Mouse (Mus musculus) heart, postnatal 0 days (tissue): ENCODE data around the gene Sfmbt2. TPM values are rescaled to one million over a fixed set of nuclear protein-coding genes. Genes with fewer than 3 reads are reported as not detected.

Source experiments
- ATAC-seq: fragments of 200-750 bp; cut with Nextera tagmentation; 2 replicates; pipeline ENCODE4 v1.8.0; 2017; ENCODE audit warnings: low read depth, moderate number of reproducible peaks, moderate library complexity; ENCODE audit not compliant: insufficient read depth
- DNase-seq: peaks from one replicate; pipeline ENCODE4 v3.0.0-alpha.2; 2016; ENCODE audit warnings: low spot score
- H3K27ac ChIP-seq: fragments of 300-500 bp; sonication (generic); 2 replicates; pipeline ENCODE4 v1.5.1; 2014; ENCODE audit warnings: low read depth, mild to moderate bottlenecking
- H3K27me3 ChIP-seq: fragments of 300-500 bp; sonication (generic); 2 replicates; pipeline ENCODE4 v1.6.1; 2014; ENCODE audit warnings: low read length, mixed read lengths; ENCODE audit not compliant: control insufficient read depth, insufficient read depth
- H3K36me3 ChIP-seq: fragments of 300-500 bp; sonication (generic); replicated peaks from 2 replicates; pipeline ENCODE4 v1.6.1; 2014; ENCODE audit warnings: low read length, mixed read lengths; ENCODE audit not compliant: control insufficient read depth, insufficient read depth
- H3K4me1 ChIP-seq: fragments of 300-500 bp; sonication (generic); 2 replicates; pipeline ENCODE4 v1.6.1; 2014; ENCODE audit warnings: antibody characterized with exemption; ENCODE audit not compliant: control insufficient read depth, insufficient read depth
- H3K4me2 ChIP-seq: fragments of 300-500 bp; sonication (generic); 2 replicates; pipeline ENCODE4 v1.6.1; 2014; ENCODE audit warnings: low read depth, mild to moderate bottlenecking, low read length, moderate library complexity
- H3K4me3 ChIP-seq: fragments of 300-500 bp; sonication (generic); 2 replicates; pipeline ENCODE4 v1.5.1; 2014; ENCODE audit warnings: low read depth, low read length
- H3K9ac ChIP-seq: fragments of 300-500 bp; sonication (generic); replicated peaks from 2 replicates; pipeline ENCODE4 v1.6.1; 2014; ENCODE audit warnings: low read depth, low read length, mixed read lengths
- H3K9me3 ChIP-seq: fragments of 300-500 bp; sonication (generic); replicated peaks from 2 replicates; pipeline ENCODE4 v1.6.1; 2016; ENCODE audit warnings: low read length; ENCODE audit not compliant: control insufficient read depth
- CTCF ChIP-seq: IDR thresholded peaks from 2 replicates; pipeline ENCODE4 v1.5.1; 2016; ENCODE audit warnings: antibody characterized with exemption, control low read depth, low read depth
- EP300 ChIP-seq: IDR thresholded peaks from 2 replicates; pipeline ENCODE4 v1.6.1; 2016; ENCODE audit warnings: antibody characterized with exemption, low read depth
- WGBS: fragments of 180-500 bp; shearing (Covaris S2); extraction: QIAGEN DNeasy Blood & Tissue Kit; methylation state at CpG from one replicate; pipeline ENCODE4 v1.1.7; 2014; 5-methylcytosine and 5-hydroxymethylcytosine counted together
- polyA plus RNA-seq: library from polyadenylated mRNA; unstranded; fragments of >200 nt; fragmentation: Nextera tagmentation; extraction: Ambion mirVana; gene quantifications from 2 replicates; pipeline ENCODE4 v1.2.1, GENCODE M21; 2015
- total RNA-seq: library from RNA; depleted of rRNA; stranded (reverse); fragments of >200 nt; gene quantifications from 2 replicates; pipeline ENCODE4 v1.2.3, GENCODE M21; 2014; ENCODE audit warnings: low replicate concordance

Gene Sfmbt2
- total and polyA plus RNA-seq, 2 experiments from 2014 or later = 0.66 to 1.9 TPM

DNA sequence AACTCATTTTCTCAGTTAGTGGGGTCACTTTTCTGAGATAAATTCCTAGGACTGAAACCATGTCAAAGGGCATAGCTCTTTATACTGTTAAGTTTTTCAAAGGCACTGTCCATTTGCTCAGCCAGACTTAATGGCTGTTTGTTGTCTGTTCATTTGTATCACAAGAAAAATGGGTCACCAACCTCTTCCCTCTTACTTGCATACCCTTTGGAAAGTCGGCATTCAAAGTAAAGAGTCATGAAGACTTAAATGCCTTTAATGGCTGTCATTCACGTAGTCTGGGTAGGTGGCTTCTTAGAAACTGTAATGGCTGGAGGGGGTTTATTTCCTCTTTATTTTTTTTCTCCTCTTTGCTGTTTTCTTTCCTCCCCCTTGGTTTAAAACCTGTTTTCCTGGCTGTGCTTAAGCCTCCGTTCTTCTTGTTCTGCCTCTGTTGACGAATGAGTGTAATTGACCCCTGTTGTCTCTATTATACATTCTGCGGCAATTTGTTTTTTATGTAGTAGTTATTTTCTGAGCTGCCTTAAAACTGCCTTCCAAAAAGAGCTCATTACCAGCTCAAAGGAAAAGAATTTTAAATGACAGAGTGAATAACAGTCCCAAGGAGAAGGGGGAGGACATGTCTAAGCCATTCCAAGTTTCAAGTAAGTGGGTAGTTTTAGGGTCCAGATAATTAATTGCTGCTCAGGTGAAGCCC lies 151.6 kb downstream of the Sfmbt2 start:
- no peak overlapping the region for H3K9ac ChIP-seq
- no peaks in the 10 kb centered on the region for H3K4me1 ChIP-seq
- H3K4me3 ChIP-seq = no peak overlapping the region
- H3K36me3 ChIP-seq = no peaks in the 10 kb centered on the region
- no peak for TF ChIP-seq EP300
- TF ChIP-seq CTCF = no peak
- H3K9me3 ChIP-seq = no peaks in the 10 kb centered on the region
- H3K4me2 ChIP-seq = no peak overlapping the region
- H3K27ac ChIP-seq = no peak overlapping the region
- no peak for ATAC-seq
- WGBS = 75% methylated on average over 5 of the region's 5 CpGs
- no peaks in the 10 kb centered on the region for H3K27me3 ChIP-seq
- DNase-seq = no peak

DNA sequence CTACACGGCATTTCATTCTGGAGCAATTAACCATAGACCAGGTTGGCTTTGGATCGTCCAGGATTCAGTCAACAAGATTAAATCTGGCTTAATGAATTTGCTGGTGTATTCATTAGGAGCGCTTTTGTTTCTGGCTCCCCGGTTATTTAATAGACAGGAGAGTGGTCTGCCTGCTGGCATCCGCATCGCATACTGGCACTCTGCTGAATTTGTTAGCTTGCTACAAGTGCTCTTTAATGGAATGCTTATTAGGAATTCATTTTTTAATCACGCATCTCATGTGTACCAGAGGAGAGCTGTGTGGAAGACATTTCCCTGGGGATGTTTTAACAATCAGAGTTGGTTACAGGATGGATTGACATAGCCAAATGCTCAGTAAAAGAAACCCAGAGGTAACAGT lies 155.3 kb downstream of the Sfmbt2 start:
- H3K27me3 ChIP-seq = no peaks in the 10 kb centered on the region
- H3K4me2 ChIP-seq = no peak overlapping the region
- H3K36me3 ChIP-seq = no peaks in the 10 kb centered on the region
- 85% methylated on average over 7 of the region's 7 CpGs for WGBS
- no peak overlapping the region for H3K4me3 ChIP-seq
- no peaks in the 10 kb centered on the region for H3K4me1 ChIP-seq
- no peak overlapping the region for H3K9ac ChIP-seq
- TF ChIP-seq CTCF (no peak), EP300 (no peak)
- no peak for DNase-seq
- H3K27ac ChIP-seq = no peak overlapping the region
- H3K9me3 ChIP-seq = no peaks in the 10 kb centered on the region
- ATAC-seq = no peak

DNA sequence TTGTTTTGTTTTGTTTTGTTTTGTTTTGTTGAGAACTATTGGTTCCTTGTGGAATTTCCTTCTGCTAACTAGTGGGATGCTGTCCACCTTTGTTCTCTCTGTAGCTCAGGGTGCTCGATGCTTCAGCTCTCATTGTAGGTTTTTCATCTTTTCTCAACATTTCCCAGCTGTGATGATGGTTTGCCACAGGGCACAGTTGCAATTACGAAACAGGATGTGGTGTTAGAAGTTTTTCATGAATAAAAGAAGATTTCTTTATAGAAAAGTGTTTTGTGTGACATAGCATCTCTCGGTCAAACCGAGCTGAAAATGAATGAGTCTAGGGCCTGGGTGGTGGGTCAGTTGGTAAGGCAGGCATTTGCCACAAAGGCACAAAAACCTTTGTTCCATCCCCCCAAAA lies 171.5 kb downstream of the Sfmbt2 start:
- Histone ChIP-seq H3K4me3 (no peak overlapping the region), H3K4me1 (no peaks in the 10 kb centered on the region), H3K27ac (no peak overlapping the region), H3K4me2 (no peak overlapping the region), H3K27me3 (no peaks in the 10 kb centered on the region), H3K9me3 (no peaks in the 10 kb centered on the region), H3K9ac (no peak overlapping the region), H3K36me3 (no peaks in the 10 kb centered on the region)
- DNase-seq (no peak), ATAC-seq (no peak)
- TF ChIP-seq EP300 (no peak), CTCF (no peak)
- WGBS = 80% methylated on average over 4 of the region's 4 CpGs

DNA sequence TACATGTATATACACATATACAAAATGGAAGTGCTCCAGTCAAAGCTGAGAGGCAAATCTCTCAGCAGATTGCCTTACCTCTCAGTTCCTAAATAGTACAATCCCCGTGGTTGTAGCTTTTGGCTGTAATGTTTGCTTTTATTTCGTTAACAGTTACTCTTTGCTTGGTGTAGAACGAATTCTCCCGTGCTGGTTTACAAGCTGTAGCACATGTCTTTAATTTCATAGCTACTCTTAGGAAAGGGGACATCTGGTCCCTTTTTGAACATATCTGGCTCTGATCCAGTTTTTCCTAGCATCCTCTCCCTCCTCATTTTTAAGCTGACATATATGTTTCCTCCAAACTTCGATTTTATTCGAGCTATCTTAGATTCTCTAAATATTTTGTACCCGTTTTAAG lies 172.1 kb downstream of the Sfmbt2 start:
- WGBS = 66% methylated on average over 7 of the region's 7 CpGs
- no peak overlapping the region for H3K4me2 ChIP-seq
- H3K4me1 ChIP-seq = no peaks in the 10 kb centered on the region
- H3K27me3 ChIP-seq = no peaks in the 10 kb centered on the region
- no peaks in the 10 kb centered on the region for H3K9me3 ChIP-seq
- H3K4me3 ChIP-seq = no peak overlapping the region
- TF ChIP-seq EP300 (no peak), CTCF (no peak)
- H3K27ac ChIP-seq = no peak overlapping the region
- H3K9ac ChIP-seq = no peak overlapping the region
- H3K36me3 ChIP-seq = no peaks in the 10 kb centered on the region
- ATAC-seq (no peak), DNase-seq (no peak)

DNA sequence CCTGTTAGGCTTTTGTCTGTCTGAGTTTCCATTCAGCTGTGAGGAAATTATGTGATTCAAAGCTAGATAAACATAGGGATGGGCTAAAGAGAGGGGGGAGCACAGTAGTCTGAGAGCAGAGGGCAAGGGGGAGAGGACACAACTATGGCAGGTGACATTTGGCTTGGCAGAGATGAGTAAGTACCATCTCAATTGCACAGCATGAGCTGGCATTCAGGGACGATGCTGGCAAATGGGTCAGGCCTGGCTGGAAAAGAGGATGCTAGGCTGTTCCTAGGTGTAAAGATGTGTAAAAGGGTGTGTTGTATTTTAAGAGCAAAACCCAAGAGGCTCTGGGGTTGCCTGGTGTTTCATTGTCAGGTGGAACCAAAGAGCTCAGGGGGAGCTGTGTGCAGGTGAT lies 188.5 kb downstream of the Sfmbt2 start:
- Histone ChIP-seq H3K27me3 (no peaks in the 10 kb centered on the region), H3K4me2 (no peak overlapping the region), H3K36me3 (no peaks in the 10 kb centered on the region), H3K9me3 (no peaks in the 10 kb centered on the region), H3K9ac (no peak overlapping the region), H3K27ac (no peak overlapping the region), H3K4me3 (no peak overlapping the region), H3K4me1 (no peaks in the 10 kb centered on the region)
- WGBS = 84% methylated on average over 1 of the region's 1 CpGs
- ATAC-seq (no peak), DNase-seq (no peak)
- TF ChIP-seq CTCF (no peak), EP300 (no peak)

DNA sequence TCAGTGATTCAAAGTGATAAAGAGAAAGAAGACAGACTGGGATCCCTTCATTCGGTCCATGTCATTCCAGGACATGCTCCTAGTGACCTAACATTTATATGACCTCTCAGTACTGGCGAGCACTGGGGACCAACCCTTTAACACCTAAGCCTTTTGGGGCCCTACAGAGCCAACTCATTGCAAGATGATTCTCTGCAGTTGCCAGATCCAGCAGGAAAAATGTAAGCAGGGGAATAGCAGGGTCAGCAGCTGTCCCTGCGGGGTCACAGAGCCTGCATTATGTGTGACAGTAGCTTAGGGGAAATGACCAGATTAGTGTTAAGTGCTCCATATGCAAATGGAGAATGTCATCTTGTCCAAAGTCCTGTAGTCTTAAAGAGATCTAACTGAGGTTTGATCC lies 195.2 kb downstream of the Sfmbt2 start:
- DNase-seq (no peak), ATAC-seq (no peak)
- WGBS = 79% methylated on average over 3 of the region's 3 CpGs
- Histone ChIP-seq H3K4me2 (no peak overlapping the region), H3K36me3 (no peaks in the 10 kb centered on the region), H3K27me3 (no peaks in the 10 kb centered on the region), H3K4me1 (no peaks in the 10 kb centered on the region), H3K9me3 (no peaks in the 10 kb centered on the region), H3K9ac (no peak overlapping the region), H3K4me3 (no peak overlapping the region), H3K27ac (no peak overlapping the region)
- TF ChIP-seq EP300 = no peak
